18 mouse cellular contexts compared by ENCODE assay signal in genomic region chr17:56278340-56278739, GRCm38 (mm10). TPM values are rescaled to one million over a fixed set of nuclear protein-coding genes. Genes with fewer than 3 reads are reported as not detected.
A peak's percentile ranks its signal among the peaks of the same experiment; 100 is the strongest.
DNase-seq lines count a peak whose midpoint lies in the region; ATAC-seq lines count a peak whose summit lies in the region.
"Had no signal": no experiment of that assay in that cellular context is flagged by ENCODE, and none has a peak within 500 bp of the region (broad histone marks: within the 10 kb centered on the region; RNA-seq: fewer than 3 reads in every experiment).

No protein-coding gene starts in this region.

- DNase-seq in heart, postnatal 14 days = no peak
- no peak for DNase-seq in midbrain, embryonic 10.5 days (ENCODE audit: low spot score)
- DNase-seq in adrenal gland, postnatal 36 days = no peak
- no peak for DNase-seq in right cerebral cortex, adult 18-20 months
- DNase-seq: adrenal gland, adult 8-10 months; B cell, adult 2 months; embryo, embryonic 11 days; right cerebral cortex, postnatal 14 days; thymus, postnatal 36 days had no signal

- H3K4me2 ChIP-seq in heart, embryonic 12.5 days = no peak overlapping the region
- H3K4me2 ChIP-seq in midbrain, embryonic 13.5 days (replicated peaks) = no peak overlapping the region
- H3K4me2 ChIP-seq in liver, embryonic 15.5 days = no peak overlapping the region
- H3K4me2 ChIP-seq: hindbrain, embryonic 15.5 days; midbrain, embryonic 12.5 days had no signal

- H3K4me1 ChIP-seq in heart, embryonic 12.5 days (replicated peaks) = peaks cover 40% of the 10 kb centered on the region
- H3K4me1 ChIP-seq in midbrain, embryonic 10.5 days = peaks cover 27% of the 10 kb centered on the region
- peaks cover 14% of the 10 kb centered on the region for H3K4me1 ChIP-seq in midbrain, embryonic 13.5 days (replicated peaks)
- H3K4me1 ChIP-seq in liver, embryonic 15.5 days (replicated peaks) = peaks cover 83% of the 10 kb centered on the region

- no peaks in the 10 kb centered on the region for H3K9me3 ChIP-seq in heart, embryonic 12.5 days (replicated peaks)
- H3K9me3 ChIP-seq in midbrain, embryonic 10.5 days (replicated peaks) = no peaks in the 10 kb centered on the region
- H3K9me3 ChIP-seq in midbrain, embryonic 13.5 days = no peaks in the 10 kb centered on the region
- H3K9me3 ChIP-seq in liver, embryonic 15.5 days (replicated peaks) = no peaks in the 10 kb centered on the region
- H3K9me3 ChIP-seq: hindbrain, embryonic 15.5 days; midbrain, embryonic 12.5 days had no signal

- peak overlapping the region; percentile 95; the same call in 1 of the 2 replicates for H3K27ac ChIP-seq in heart, embryonic 12.5 days (ENCODE audit: poor library complexity, severe bottlenecking)
- H3K27ac ChIP-seq in midbrain, embryonic 10.5 days (replicated peaks) = 0 out of 2 replicates have a peak overlapping the region, but pooled peaks have one; percentile 83
- H3K27ac ChIP-seq in midbrain, embryonic 13.5 days = no peak overlapping the region
- 0 out of 2 replicates have a peak overlapping the region, but pooled peaks have one; percentile 87 for H3K27ac ChIP-seq in liver, embryonic 15.5 days (replicated peaks)
- H3K27ac ChIP-seq: midbrain, embryonic 12.5 days had no signal

- 0 out of 2 replicates have a peak overlapping the region, but pooled peaks have one; percentile 16 for H3K9ac ChIP-seq in heart, embryonic 12.5 days
- no peak overlapping the region for H3K9ac ChIP-seq in midbrain, embryonic 13.5 days (replicated peaks)
- H3K9ac ChIP-seq in liver, embryonic 15.5 days = no peak overlapping the region
- H3K9ac ChIP-seq: hindbrain, embryonic 15.5 days; midbrain, embryonic 12.5 days had no signal

- H3K27me3 ChIP-seq in heart, embryonic 12.5 days (replicated peaks) = no peaks in the 10 kb centered on the region
- no peaks in the 10 kb centered on the region for H3K27me3 ChIP-seq in midbrain, embryonic 10.5 days (ENCODE audit: low read depth, poor library complexity, severe bottlenecking)
- no peaks in the 10 kb centered on the region for H3K27me3 ChIP-seq in midbrain, embryonic 13.5 days
- H3K27me3 ChIP-seq in liver, embryonic 15.5 days = no peaks in the 10 kb centered on the region
- H3K27me3 ChIP-seq: hindbrain, embryonic 15.5 days; midbrain, embryonic 12.5 days had no signal

- intact Hi-C loops in heart, postnatal 14 days (cut with DNase I) = no loop called here

- 81% methylated on average over 5 of the region's 5 CpGs for WGBS in heart, embryonic 12.5 days
- WGBS in midbrain, embryonic 10.5 days = 92% methylated on average over 5 of the region's 5 CpGs
- WGBS in midbrain, embryonic 13.5 days = 96% methylated on average over 5 of the region's 5 CpGs
- WGBS in liver, embryonic 15.5 days (ENCODE audit: insufficient replicate concordance) = 85% methylated on average over 5 of the region's 5 CpGs

- peaks cover 54% of the 10 kb centered on the region for H3K36me3 ChIP-seq in heart, embryonic 12.5 days
- peaks cover 43% of the 10 kb centered on the region for H3K36me3 ChIP-seq in midbrain, embryonic 10.5 days
- no peaks in the 10 kb centered on the region for H3K36me3 ChIP-seq in midbrain, embryonic 13.5 days
- H3K36me3 ChIP-seq in liver, embryonic 15.5 days (replicated peaks) = peaks cover 47% of the 10 kb centered on the region
- H3K36me3 ChIP-seq: hindbrain, embryonic 15.5 days had no signal

- H3K4me3 ChIP-seq in heart, embryonic 12.5 days = no peak overlapping the region
- H3K4me3 ChIP-seq in midbrain, embryonic 10.5 days = no peak overlapping the region
- no peak overlapping the region for H3K4me3 ChIP-seq in midbrain, embryonic 13.5 days (replicated peaks)
- no peak overlapping the region for H3K4me3 ChIP-seq in liver, embryonic 15.5 days (replicated peaks)
- H3K4me3 ChIP-seq: hindbrain, embryonic 15.5 days; midbrain, embryonic 12.5 days had no signal

- ATAC-seq in heart, embryonic 12.5 days (ENCODE audit: insufficient number of reproducible peaks, low FRiP score) = no peak
- no peak for ATAC-seq in midbrain, embryonic 13.5 days
- ATAC-seq in liver, embryonic 15.5 days (ENCODE audit: insufficient read depth) = no peak

RNA-seq across cellular contexts. Expression of gene Ticam1, which starts 1.8 kb away (rescaled TPM):
- 8.6 and 9.5 TPM in 2 replicates for polyA plus RNA-seq in heart, embryonic 12.5 days (2016; fragmentation: Nextera tagmentation; extraction: Ambion mirVana)
- 10 to 100 TPM in 1 of 2 experiments, 1 to 10 TPM in 1; 9.5 to 11.4 TPM for total RNA-seq in heart, postnatal 14 days (2021)
- polyA plus RNA-seq in midbrain, embryonic 10.5 days (2016; fragmentation: Nextera tagmentation; extraction: Ambion mirVana) = 2.4 and 3.1 TPM in 2 replicates
- polyA plus RNA-seq in midbrain, embryonic 13.5 days (2015; fragmentation: Nextera tagmentation; extraction: Ambion mirVana) = 1.0 and 1.3 TPM in 2 replicates
- 3.2 and 3.7 TPM in 2 replicates for polyA plus RNA-seq in liver, embryonic 15.5 days (2015; fragmentation: Nextera tagmentation; extraction: Ambion mirVana)
- 10 to 100 TPM; 21.1 to 23.1 TPM for total RNA-seq in adrenal gland, postnatal 36 days (2021)

RNA-seq across cellular contexts. Expression of gene Plin3, which starts 14.3 kb away (rescaled TPM):
- 59.1 and 60.0 TPM in 2 replicates for polyA plus RNA-seq in heart, embryonic 12.5 days (2016; fragmentation: Nextera tagmentation; extraction: Ambion mirVana)
- 100 to 1,000 TPM; 115 to 133 TPM for total RNA-seq in heart, postnatal 14 days (2021)
- 59.5 and 70.0 TPM in 2 replicates for polyA plus RNA-seq in midbrain, embryonic 10.5 days (2016; fragmentation: Nextera tagmentation; extraction: Ambion mirVana)
- 14.8 and 16.7 TPM in 2 replicates for polyA plus RNA-seq in midbrain, embryonic 13.5 days (2015; fragmentation: Nextera tagmentation; extraction: Ambion mirVana)
- 33.3 and 36.0 TPM in 2 replicates for polyA plus RNA-seq in liver, embryonic 15.5 days (2015; fragmentation: Nextera tagmentation; extraction: Ambion mirVana)
- 100 to 1,000 TPM in 1 of 2 experiments, 10 to 100 TPM in 1; 51.4 to 106 TPM for total RNA-seq in adrenal gland, postnatal 36 days (2021)

RNA-seq across cellular contexts. Expression of gene Fem1a, which starts 21.7 kb away (rescaled TPM):
- 19.5 and 19.9 TPM in 2 replicates for polyA plus RNA-seq in heart, embryonic 12.5 days (2016; fragmentation: Nextera tagmentation; extraction: Ambion mirVana)
- total RNA-seq in heart, postnatal 14 days (2021) = 10 to 100 TPM; 90.4 to 94.6 TPM
- polyA plus RNA-seq in midbrain, embryonic 10.5 days (2016; fragmentation: Nextera tagmentation; extraction: Ambion mirVana) = 11.7 and 15.1 TPM in 2 replicates
- polyA plus RNA-seq in midbrain, embryonic 13.5 days (2015; fragmentation: Nextera tagmentation; extraction: Ambion mirVana) = 18.1 and 19.4 TPM in 2 replicates
- 5.7 and 6.4 TPM in 2 replicates for polyA plus RNA-seq in liver, embryonic 15.5 days (2015; fragmentation: Nextera tagmentation; extraction: Ambion mirVana)
- 10 to 100 TPM; 28.7 to 30.8 TPM for total RNA-seq in adrenal gland, postnatal 36 days (2021)

RNA-seq across cellular contexts. Expression of gene Arrdc5, which starts 21.7 kb away (rescaled TPM):
- not detected in 2 replicates for polyA plus RNA-seq in heart, embryonic 12.5 days (2016; fragmentation: Nextera tagmentation; extraction: Ambion mirVana)
- total RNA-seq in heart, postnatal 14 days (2021) = under 1 TPM in 1 of 2 experiments, not detected in 1; 0.36 TPM
- polyA plus RNA-seq in midbrain, embryonic 10.5 days (2016; fragmentation: Nextera tagmentation; extraction: Ambion mirVana) = not detected in 2 replicates
- not detected in 2 replicates for polyA plus RNA-seq in midbrain, embryonic 13.5 days (2015; fragmentation: Nextera tagmentation; extraction: Ambion mirVana)
- polyA plus RNA-seq in liver, embryonic 15.5 days (2015; fragmentation: Nextera tagmentation; extraction: Ambion mirVana) = not detected in 2 replicates
- total RNA-seq in adrenal gland, postnatal 36 days (2021) = not detected
- total RNA-seq: adrenal gland, adult 8-10 months; ES-E14; gastrocnemius, postnatal 4 days; layer of hippocampus, postnatal 25 days had no signal
- polyA plus RNA-seq: hindbrain, embryonic 15.5 days; limb, embryonic 11.5 days; midbrain, embryonic 12.5 days had no signal

RNA-seq across cellular contexts. Expression of gene Uhrf1, which starts 24.8 kb away (rescaled TPM):
- 88.4 and 91.2 TPM in 2 replicates for polyA plus RNA-seq in heart, embryonic 12.5 days (2016; fragmentation: Nextera tagmentation; extraction: Ambion mirVana)
- 10 to 100 TPM in 1 of 2 experiments, 1 to 10 TPM in 1; 4.8 to 12.2 TPM for total RNA-seq in heart, postnatal 14 days (2021)
- 291 and 321 TPM in 2 replicates for polyA plus RNA-seq in midbrain, embryonic 10.5 days (2016; fragmentation: Nextera tagmentation; extraction: Ambion mirVana)
- polyA plus RNA-seq in midbrain, embryonic 13.5 days (2015; fragmentation: Nextera tagmentation; extraction: Ambion mirVana) = 59.9 and 62.8 TPM in 2 replicates
- 96.8 and 109 TPM in 2 replicates for polyA plus RNA-seq in liver, embryonic 15.5 days (2015; fragmentation: Nextera tagmentation; extraction: Ambion mirVana)
- 1 to 10 TPM; 5.9 to 9.4 TPM for total RNA-seq in adrenal gland, postnatal 36 days (2021)
